Mouse (Mus musculus) liver, postnatal 0 days (tissue): ENCODE measurements around the gene Gtpbp2. TPM values are rescaled to one million over a fixed set of nuclear protein-coding genes. Genes with fewer than 3 reads are reported as not detected.
A peak's percentile ranks its signal among the peaks of the same experiment; 100 is the strongest.

Source experiments
- ATAC-seq: fragments of 200-750 bp; cut with Nextera tagmentation; 2 replicates; pipeline ENCODE4 v1.8.0; 2017; ENCODE audit warnings: mild to moderate bottlenecking, moderate library complexity
- DNase-seq: peaks from one replicate; pipeline ENCODE4 v3.0.0-alpha.2; 2016
- H3K27ac ChIP-seq: fragments of 300-500 bp; sonication (generic); 2 replicates; pipeline ENCODE4 v1.5.1; 2014; ENCODE audit warnings: antibody characterized with exemption, moderate library complexity, mild to moderate bottlenecking, low read depth
- H3K27me3 ChIP-seq: fragments of 300-500 bp; sonication (generic); 2 replicates; pipeline ENCODE4 v1.6.1; 2014; ENCODE audit warnings: low read length, control low read depth, mixed read lengths; ENCODE audit not compliant: insufficient read depth
- H3K36me3 ChIP-seq: fragments of 300-500 bp; sonication (generic); replicated peaks from 2 replicates; pipeline ENCODE4 v1.6.1; 2014; ENCODE audit warnings: mild to moderate bottlenecking, control low read depth, low read length, moderate library complexity, mixed read lengths; ENCODE audit not compliant: insufficient read depth
- H3K4me1 ChIP-seq: fragments of 300-500 bp; sonication (generic); 2 replicates; pipeline ENCODE4 v1.6.1; 2014; ENCODE audit warnings: antibody characterized with exemption, mild to moderate bottlenecking, control low read depth; ENCODE audit not compliant: insufficient read depth
- H3K4me2 ChIP-seq: fragments of 300-500 bp; sonication (generic); 2 replicates; pipeline ENCODE4 v1.6.1; 2014; ENCODE audit warnings: low read depth, mild to moderate bottlenecking, low read length, moderate library complexity, mixed read lengths
- H3K4me3 ChIP-seq: fragments of 300-500 bp; sonication (generic); 2 replicates; pipeline ENCODE4 v1.5.1; 2014; ENCODE audit warnings: low read depth, low read length
- H3K9ac ChIP-seq: fragments of 300-500 bp; sonication (generic); replicated peaks from 2 replicates; pipeline ENCODE4 v1.6.1; 2014; ENCODE audit warnings: mild to moderate bottlenecking, moderate library complexity
- H3K9me3 ChIP-seq: fragments of 300-500 bp; sonication (generic); 2 replicates; pipeline ENCODE4 v1.6.1; 2016; ENCODE audit warnings: mild to moderate bottlenecking, control low read depth, low read length, mixed read lengths
- CTCF ChIP-seq: sonication (generic); IDR thresholded peaks from 2 replicates; pipeline ENCODE4 v1.5.1; 2016; ENCODE audit warnings: antibody characterized with exemption, low read depth
- EP300 ChIP-seq: IDR thresholded peaks from 2 replicates; pipeline ENCODE4 v1.6.1; 2016; ENCODE audit warnings: antibody characterized with exemption, low read depth, mild to moderate bottlenecking
- WGBS: fragments of 180-500 bp; shearing (Covaris S2); extraction: QIAGEN DNeasy Blood & Tissue Kit; methylation state at CpG from one replicate; pipeline ENCODE4 v1.1.7; 2014; ENCODE audit not compliant: insufficient replicate concordance; 5-methylcytosine and 5-hydroxymethylcytosine counted together
- polyA plus RNA-seq: library from polyadenylated mRNA; unstranded; fragments of >200 nt; fragmentation: Nextera tagmentation; extraction: Ambion mirVana; gene quantifications from 2 replicates; pipeline ENCODE4 v1.2.1, GENCODE M21; 2015

The Gtpbp2 gene
- polyA plus RNA-seq, 1 experiment from 2014 or later, result 27.5 TPM

- 67% methylated on average over 3 of the region's 3 CpGs for WGBS
- no peak for ATAC-seq
- no peak overlapping the region for H3K27ac ChIP-seq
These were observed 9.7 kb downstream of the Gtpbp2 start for GRCm38 (mm10) chr17:46170538-46170937.

GRCm38 (mm10) chr17:46182273-46182672 is 21.4 kb downstream of the Gtpbp2 start:
- no peak overlapping the region for H3K4me2 ChIP-seq
- ATAC-seq (no peak), DNase-seq (no peak)
- TF ChIP-seq EP300, result no peak
- TF ChIP-seq CTCF, result peak; percentile 56
- 92% methylated on average over 4 of the region's 4 CpGs for WGBS
- no peak overlapping the region for H3K9ac ChIP-seq
- H3K36me3 ChIP-seq, result peaks cover 77% of the 10 kb centered on the region
- no peak overlapping the region for H3K27ac ChIP-seq
- no peaks in the 10 kb centered on the region for H3K27me3 ChIP-seq
- H3K4me3 ChIP-seq, result no peak overlapping the region
- no peaks in the 10 kb centered on the region for H3K9me3 ChIP-seq
- H3K4me1 ChIP-seq, result no peaks in the 10 kb centered on the region

More at GRCm38 (mm10) chr17:46170538-46170937, 9.7 kb downstream of the Gtpbp2 start:
- Histone ChIP-seq H3K4me2 (no peak overlapping the region), H3K9ac (no peak overlapping the region), H3K36me3 (peaks cover 84% of the 10 kb centered on the region), H3K4me3 (no peak overlapping the region), H3K27me3 (no peaks in the 10 kb centered on the region), H3K4me1 (no peaks in the 10 kb centered on the region), H3K9me3 (no peaks in the 10 kb centered on the region)
- DNase-seq, result no peak
- peak; percentile 85 for TF ChIP-seq CTCF
- no peak for TF ChIP-seq EP300

GRCm38 (mm10) chr17:46188829-46189228 is 28.0 kb downstream of the Gtpbp2 start:
- peaks cover 78% of the 10 kb centered on the region for H3K36me3 ChIP-seq

DNA sequence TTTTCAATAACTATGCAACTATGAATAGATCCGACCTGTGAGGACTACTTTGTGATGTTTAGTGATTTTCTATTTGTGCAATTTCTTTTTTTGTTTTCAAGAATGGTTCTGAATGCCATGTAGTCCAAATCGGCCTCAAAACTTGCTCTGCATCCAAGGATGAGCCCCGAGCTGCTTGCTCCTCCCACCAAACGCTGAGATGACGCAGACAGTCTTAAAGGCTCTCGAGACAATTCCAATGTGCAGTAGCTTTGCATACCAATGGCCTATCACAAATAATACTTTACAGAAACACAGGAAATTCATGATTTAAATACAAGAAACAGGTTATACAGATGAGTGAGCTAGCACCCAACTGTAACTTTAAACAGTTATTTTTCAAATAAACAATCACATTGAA is 40.3 kb downstream of the Gtpbp2 start:
- peaks cover 24% of the 10 kb centered on the region for H3K4me1 ChIP-seq
- H3K9me3 ChIP-seq, result no peaks in the 10 kb centered on the region
- H3K27me3 ChIP-seq, result no peaks in the 10 kb centered on the region
- no peak overlapping the region for H3K27ac ChIP-seq
- no peak for TF ChIP-seq EP300
- TF ChIP-seq CTCF, result no peak
- H3K9ac ChIP-seq, result peak overlapping the region; percentile 80; the same call in 1 of the 2 replicates
- peaks cover 32% of the 10 kb centered on the region for H3K36me3 ChIP-seq
- WGBS, result 43% methylated on average over 6 of the region's 6 CpGs
- peak overlapping the region; percentile 88 for H3K4me3 ChIP-seq
- DNase-seq, result peak; percentile 31
- peak overlapping the region; percentile 93 for H3K4me2 ChIP-seq
- no peak for ATAC-seq

More at GRCm38 (mm10) chr17:46188829-46189228, 28.0 kb downstream of the Gtpbp2 start:
- DNase-seq, result no peak
- Histone ChIP-seq H3K4me3 (no peak overlapping the region), H3K9ac (no peak overlapping the region), H3K27ac (no peak overlapping the region), H3K27me3 (no peaks in the 10 kb centered on the region), H3K9me3 (no peaks in the 10 kb centered on the region), H3K4me2 (no peak overlapping the region), H3K4me1 (no peaks in the 10 kb centered on the region)
- 88% methylated on average over 2 of the region's 2 CpGs for WGBS
- TF ChIP-seq CTCF (no peak), EP300 (no peak)
- no peak for ATAC-seq

- Histone ChIP-seq H3K27me3 (no peaks in the 10 kb centered on the region), H3K36me3 (peaks cover 33% of the 10 kb centered on the region), H3K4me3 (peak within 1 kb of the TSS; percentile 88), H3K27ac (peak within 1 kb of the TSS; percentile 92), H3K9me3 (no peaks in the 10 kb centered on the region), H3K4me1 (peaks cover 24% of the 10 kb centered on the region), H3K9ac (peak within 1 kb of the TSS; percentile 84), H3K4me2 (peak within 1 kb of the TSS; percentile 93)
- WGBS, result under 1% methylated on average over 66 of the region's 66 CpGs
- ATAC-seq (peak; percentile 96), DNase-seq (peak; percentile 96)
- TF ChIP-seq EP300 (no peak), CTCF (0 out of 2 replicates have a peak, but pooled peaks have one; percentile 3)
These were observed 41.7 kb downstream of the Gtpbp2 start, which contains the start of the genes Polh and Xpo5 for GRCm38 (mm10) chr17:46202421-46203071. Gene Polh (minus strand): TSS chr17:46202645. Gene Xpo5 (plus strand): TSS chr17:46202782.

GRCm38 (mm10) chr17:46203078-46203477 is 42.2 kb downstream of the Gtpbp2 start:
- ATAC-seq (peak; percentile 5), DNase-seq (no peak)
- under 1% methylated on average over 20 of the region's 20 CpGs for WGBS
- Histone ChIP-seq H3K4me3 (peak overlapping the region; percentile 88), H3K9ac (peak overlapping the region; percentile 84), H3K27ac (peak overlapping the region; percentile 92), H3K4me1 (peaks cover 24% of the 10 kb centered on the region), H3K27me3 (no peaks in the 10 kb centered on the region), H3K4me2 (peak overlapping the region; percentile 93), H3K36me3 (peaks cover 33% of the 10 kb centered on the region), H3K9me3 (no peaks in the 10 kb centered on the region)
- no peak for TF ChIP-seq EP300
- no peak for TF ChIP-seq CTCF
